Mouse (Mus musculus): ENCODE measurements around the gene Arhgdig. TPM values are rescaled to one million over a fixed set of nuclear protein-coding genes. Genes with fewer than 3 reads are reported as not detected.
A peak's percentile ranks its signal among the peaks of the same experiment; 100 is the strongest.

Arhgdig gene
- polyA plus RNA-seq, 1 experiment, result not detected

- TF ChIP-seq CTCF (IDR thresholded peaks at IDR 0.05; ENCODE audit: insufficient read depth, low read depth, low read length), result no peak
- Histone ChIP-seq H3K4me1 (ENCODE audit: control insufficient read depth, insufficient read depth, low read length) (no peaks in the 10 kb centered on the region), H3K27ac (ENCODE audit: insufficient read depth, low read depth, low read length) (no peak overlapping the region), H3K4me3 (ENCODE audit: insufficient read depth, low read depth, low read length) (no peak overlapping the region)
- 76% methylated on average over 2 of the region's 2 CpGs for WGBS
Observed at GRCm38 (mm10) chr17:26221508-26221907, 13.9 kb upstream of the Arhgdig start.

GRCm38 (mm10) chr17:26212681-26213080, 5.1 kb upstream of the Arhgdig start:
- WGBS, result 88% methylated on average over 11 of the region's 11 CpGs
- TF ChIP-seq POLR2A (IDR thresholded peaks at IDR 0.05; ENCODE audit: insufficient read depth, low read depth, low read length) (no peak), CTCF (IDR thresholded peaks at IDR 0.05; ENCODE audit: insufficient read depth, low read depth, low read length) (no peak)
- H3K4me3 ChIP-seq (ENCODE audit: insufficient read depth, low read depth, low read length), result no peak overlapping the region
- H3K4me1 ChIP-seq (ENCODE audit: control insufficient read depth, insufficient read depth, low read length), result no peaks in the 10 kb centered on the region
- no peak overlapping the region for H3K27ac ChIP-seq (ENCODE audit: insufficient read depth, low read depth, low read length)

GRCm38 (mm10) chr17:26212241-26212640, 4.7 kb upstream of the Arhgdig start:
- no peak overlapping the region for H3K4me3 ChIP-seq (ENCODE audit: insufficient read depth, low read depth, low read length)
- no peak for TF ChIP-seq POLR2A (IDR thresholded peaks at IDR 0.05; ENCODE audit: insufficient read depth, low read depth, low read length)
- no peak for TF ChIP-seq CTCF (IDR thresholded peaks at IDR 0.05; ENCODE audit: insufficient read depth, low read depth, low read length)

GRCm38 (mm10) chr17:26206392-26206791, 1.2 kb downstream of the Arhgdig start:
- no peak for TF ChIP-seq POLR2A (IDR thresholded peaks at IDR 0.05; ENCODE audit: insufficient read depth, low read depth, low read length)
- TF ChIP-seq CTCF (IDR thresholded peaks at IDR 0.05; ENCODE audit: insufficient read depth, low read depth, low read length), result no peak
- H3K27ac ChIP-seq (ENCODE audit: insufficient read depth, low read depth, low read length), result no peak overlapping the region
- WGBS, result 73% methylated on average over 1 of the region's 1 CpGs

More at GRCm38 (mm10) chr17:26212241-26212640, 4.7 kb upstream of the Arhgdig start:
- H3K4me1 ChIP-seq (ENCODE audit: control insufficient read depth, insufficient read depth, low read length), result no peaks in the 10 kb centered on the region
- 91% methylated on average over 7 of the region's 7 CpGs for WGBS
- H3K27ac ChIP-seq (ENCODE audit: insufficient read depth, low read depth, low read length), result no peak overlapping the region

GRCm38 (mm10) chr17:26204766-26205165, 2.8 kb downstream of the Arhgdig start:
- WGBS, result 38% methylated on average over 11 of the region's 11 CpGs
- H3K27ac ChIP-seq (ENCODE audit: insufficient read depth, low read depth, low read length), result no peak overlapping the region
- no peak for TF ChIP-seq CTCF (IDR thresholded peaks at IDR 0.05; ENCODE audit: insufficient read depth, low read depth, low read length)
- no peak for TF ChIP-seq POLR2A (IDR thresholded peaks at IDR 0.05; ENCODE audit: insufficient read depth, low read depth, low read length)
- H3K4me3 ChIP-seq (ENCODE audit: insufficient read depth, low read depth, low read length), result no peak overlapping the region
- H3K4me1 ChIP-seq (ENCODE audit: control insufficient read depth, insufficient read depth, low read length), result peaks cover 18% of the 10 kb centered on the region

More at GRCm38 (mm10) chr17:26206392-26206791, 1.2 kb downstream of the Arhgdig start:
- peaks cover 18% of the 10 kb centered on the region for H3K4me1 ChIP-seq (ENCODE audit: control insufficient read depth, insufficient read depth, low read length)
- H3K4me3 ChIP-seq (ENCODE audit: insufficient read depth, low read depth, low read length), result no peak overlapping the region

GRCm38 (mm10) chr17:26203321-26203811, 4.2 kb downstream of the Arhgdig start:
- Histone ChIP-seq H3K27ac (ENCODE audit: insufficient read depth, low read depth, low read length) (no peak overlapping the region), H3K4me1 (ENCODE audit: control insufficient read depth, insufficient read depth, low read length) (peaks cover 18% of the 10 kb centered on the region)

GRCm38 (mm10) chr17:26202737-26203136, 4.8 kb downstream of the Arhgdig start, which contains the start of gene Rgs11:
Gene Rgs11 (plus strand): TSS chr17:26202951.
- 6% methylated on average over 22 of the region's 22 CpGs for WGBS
- TF ChIP-seq CTCF (IDR thresholded peaks at IDR 0.05; ENCODE audit: insufficient read depth, low read depth, low read length) (no peak), POLR2A (IDR thresholded peaks at IDR 0.05; ENCODE audit: insufficient read depth, low read depth, low read length) (no peak)
- Histone ChIP-seq H3K27ac (ENCODE audit: insufficient read depth, low read depth, low read length) (no peak within 1 kb of the TSS), H3K4me3 (ENCODE audit: insufficient read depth, low read depth, low read length) (peak within 1 kb of the TSS; percentile 53), H3K4me1 (ENCODE audit: control insufficient read depth, insufficient read depth, low read length) (peaks cover 18% of the 10 kb centered on the region)

More at GRCm38 (mm10) chr17:26203321-26203811, 4.2 kb downstream of the Arhgdig start:
- WGBS, result under 1% methylated on average over 30 of the region's 30 CpGs
- peak overlapping the region; percentile 53 for H3K4me3 ChIP-seq (ENCODE audit: insufficient read depth, low read depth, low read length)
- TF ChIP-seq CTCF (IDR thresholded peaks at IDR 0.05; ENCODE audit: insufficient read depth, low read depth, low read length), result no peak
- TF ChIP-seq POLR2A (IDR thresholded peaks at IDR 0.05; ENCODE audit: insufficient read depth, low read depth, low read length), result no peak

GRCm38 (mm10) chr17:26201998-26202397, 5.6 kb downstream of the Arhgdig start:
- H3K4me3 ChIP-seq (ENCODE audit: insufficient read depth, low read depth, low read length), result no peak overlapping the region
- H3K27ac ChIP-seq (ENCODE audit: insufficient read depth, low read depth, low read length), result no peak overlapping the region
- peaks cover 18% of the 10 kb centered on the region for H3K4me1 ChIP-seq (ENCODE audit: control insufficient read depth, insufficient read depth, low read length)
- TF ChIP-seq POLR2A (IDR thresholded peaks at IDR 0.05; ENCODE audit: insufficient read depth, low read depth, low read length) (no peak), CTCF (IDR thresholded peaks at IDR 0.05; ENCODE audit: insufficient read depth, low read depth, low read length) (no peak)

GRCm38 (mm10) chr17:26200831-26201705, 6.5 kb downstream of the Arhgdig start:
- 7% methylated on average over 92 of the region's 92 CpGs for WGBS
- TF ChIP-seq POLR2A (IDR thresholded peaks at IDR 0.05; ENCODE audit: insufficient read depth, low read depth, low read length) (no peak), CTCF (IDR thresholded peaks at IDR 0.05; ENCODE audit: insufficient read depth, low read depth, low read length) (no peak)
- H3K27ac ChIP-seq (ENCODE audit: insufficient read depth, low read depth, low read length), result no peak overlapping the region

More at GRCm38 (mm10) chr17:26200831-26201705, 6.5 kb downstream of the Arhgdig start:
- Histone ChIP-seq H3K4me3 (ENCODE audit: insufficient read depth, low read depth, low read length) (peak overlapping the region; percentile 61), H3K4me1 (ENCODE audit: control insufficient read depth, insufficient read depth, low read length) (peaks cover 18% of the 10 kb centered on the region)
